In genomic region chr8:70476333-70477268, GRCm38 (mm10) we compare ENCODE assay signal across 8 mouse cellular contexts. TPM values are rescaled to one million over a fixed set of nuclear protein-coding genes. Genes with fewer than 3 reads are reported as not detected.
DNase-seq lines count a peak whose midpoint lies in the region; ATAC-seq lines count a peak whose summit lies in the region.

Gene Klhl26, minus strand, starts transcription at chr8:70476968.

- DNase-seq in T-cell, adult 2 months (ENCODE audit: low spot score) = peak; percentile 91
- DNase-seq in cerebellum, postnatal 36 days = peak; percentile 95
- peak; percentile 87 to 90 for DNase-seq in frontal cortex, postnatal 36 days (ENCODE audit: low spot score in 2 of 2)
- peak; percentile 90 for DNase-seq in left cerebral cortex, adult 11 months (ENCODE audit: low spot score)
- peak; percentile 97 to 99 for DNase-seq in lung, postnatal 4 days
- DNase-seq in retina, postnatal 7 days (ENCODE audit: low read depth, low spot score) = peak; percentile 83
- peak; percentile 88 for DNase-seq in urinary bladder, adult 2 months (ENCODE audit: low spot score)

- WGBS in hindbrain, embryonic 15.5 days = under 1% methylated on average over 53 of the region's 53 CpGs

- peaks cover 26% of the 10 kb centered on the region for H3K4me1 ChIP-seq in hindbrain, embryonic 15.5 days (replicated peaks)

- peak within 1 kb of the TSS; percentile 67 for H3K27ac ChIP-seq in hindbrain, embryonic 15.5 days (replicated peaks)

- peak within 1 kb of the TSS; percentile 76 for H3K9ac ChIP-seq in hindbrain, embryonic 15.5 days

- H3K4me2 ChIP-seq in hindbrain, embryonic 15.5 days = peak within 1 kb of the TSS; percentile 68

- no peaks in the 10 kb centered on the region for H3K36me3 ChIP-seq in hindbrain, embryonic 15.5 days

- peak; percentile 89 for ATAC-seq in hindbrain, embryonic 15.5 days (ENCODE audit: low FRiP score, low read depth)

- H3K27me3 ChIP-seq in hindbrain, embryonic 15.5 days = 0 out of 2 replicates have a peak, but pooled peaks cover under 1% of the 10 kb centered on the region

- H3K9me3 ChIP-seq in hindbrain, embryonic 15.5 days = no peaks in the 10 kb centered on the region

- H3K4me3 ChIP-seq in hindbrain, embryonic 15.5 days = peak within 1 kb of the TSS; percentile 72

RNA-seq across cellular contexts. Expression of gene Klhl26, which starts in this region (rescaled TPM):
- 29.5 and 33.6 TPM in 2 replicates for polyA plus RNA-seq in hindbrain, embryonic 15.5 days (2015; fragmentation: Nextera tagmentation; extraction: Ambion mirVana)
- polyA plus RNA-seq in urinary bladder, adult 2 months (2012; rRNA removed) = 34.7 and 36.9 TPM in 2 replicates

Comparison
In these comparisons a context has a peak if more than half of its experiments do, and no peak if none do; other contexts are left out.
1. Peak in every context shown above with its lines: DNase-seq, ATAC-seq, H3K4me3 ChIP-seq and H3K27ac ChIP-seq.